Comparison of ENCODE assay signal across 16 mouse cellular contexts in the genomic region with DNA sequence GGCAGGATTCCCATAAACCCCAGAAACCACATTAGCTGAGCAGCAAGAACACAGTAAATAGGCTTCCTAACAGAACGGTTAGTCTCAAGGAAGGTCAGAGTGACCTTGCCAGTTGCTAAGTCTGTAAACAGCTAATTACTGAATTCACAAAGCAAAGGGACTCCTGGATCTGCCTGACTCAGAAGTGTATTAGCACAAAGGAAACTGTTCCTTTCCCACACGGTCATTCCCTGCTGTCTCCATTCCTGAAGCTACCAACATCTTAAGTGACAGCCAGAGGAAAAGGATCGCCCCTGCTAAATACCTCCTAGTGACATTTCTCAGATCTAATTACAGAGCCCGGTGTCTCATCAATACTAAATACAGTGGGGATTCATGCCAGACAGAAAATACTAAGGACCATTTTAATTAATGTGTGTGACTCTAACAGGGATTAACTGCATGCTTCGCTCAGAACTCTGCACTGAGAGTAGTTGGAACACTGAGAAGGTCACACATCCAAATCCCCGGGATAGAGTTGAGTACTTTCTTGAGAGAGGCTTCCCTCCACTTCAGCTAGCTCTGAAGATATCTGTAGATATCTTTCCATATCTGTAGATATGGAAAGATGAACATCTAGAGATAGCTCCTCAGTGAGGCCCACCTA.
DNase-seq lines count a peak whose midpoint lies in the region; ATAC-seq lines count a peak whose summit lies in the region.
"Had no signal": no experiment of that assay in that cellular context is flagged by ENCODE, and none has a peak within 500 bp of the region (broad histone marks: within the 10 kb centered on the region; RNA-seq: fewer than 3 reads in every experiment).

No protein-coding gene starts in this region.

- H3K9ac ChIP-seq in neural tube, embryonic 15.5 days (replicated peaks): no peak overlapping the region
- H3K9ac ChIP-seq in hindbrain, embryonic 14.5 days: no peak overlapping the region
- H3K9ac ChIP-seq: embryonic facial prominence, embryonic 13.5 days; heart, embryonic 13.5 days; limb, embryonic 13.5 days; liver, postnatal 0 days had no signal

- H3K4me3 ChIP-seq in neural tube, embryonic 15.5 days (replicated peaks): no peak overlapping the region
- no peak overlapping the region for H3K4me3 ChIP-seq in hindbrain, embryonic 14.5 days (replicated peaks; ENCODE audit: low read length)
- H3K4me3 ChIP-seq: embryonic facial prominence, embryonic 13.5 days; heart, embryonic 13.5 days; layer of hippocampus, adult 2 months; limb, embryonic 13.5 days had no signal

- no peaks in the 10 kb centered on the region for H3K36me3 ChIP-seq in neural tube, embryonic 15.5 days
- H3K36me3 ChIP-seq in hindbrain, embryonic 14.5 days (replicated peaks; ENCODE audit: control insufficient read depth, insufficient read depth): no peaks in the 10 kb centered on the region
- H3K36me3 ChIP-seq: embryonic facial prominence, embryonic 13.5 days; heart, embryonic 13.5 days; limb, embryonic 13.5 days had no signal

- WGBS in neural tube, embryonic 15.5 days: 57% methylated on average over 6 of the region's 6 CpGs
- WGBS in hindbrain, embryonic 14.5 days: 47% methylated on average over 6 of the region's 6 CpGs

- peak; percentile 65; the same call in 1 of the 2 replicates for ATAC-seq in frontal cortex, adult (ENCODE audit: low TSS enrichment)
- no peak for ATAC-seq in neural tube, embryonic 15.5 days (ENCODE audit: low FRiP score)
- peak; percentile 59 for ATAC-seq in hindbrain, embryonic 14.5 days (ENCODE audit: low FRiP score)
- ATAC-seq in erythroblast, adult 5-6 weeks (replicated peaks; ENCODE audit: low FRiP score, poor library complexity, severe bottlenecking): no peak
- ATAC-seq: liver, postnatal 0 days had no signal

- no peaks in the 10 kb centered on the region for H3K4me1 ChIP-seq in neural tube, embryonic 15.5 days
- no peaks in the 10 kb centered on the region for H3K4me1 ChIP-seq in hindbrain, embryonic 14.5 days (replicated peaks; ENCODE audit: control insufficient read depth, insufficient read depth, low read length)
- H3K4me1 ChIP-seq: embryonic facial prominence, embryonic 13.5 days; heart, embryonic 13.5 days; limb, embryonic 13.5 days had no signal

- DNase-seq in frontal cortex, postnatal 25 days (ENCODE audit: low spot score in 2 of 2): no peak
- no peak for DNase-seq in neural tube, embryonic 10.5 days (ENCODE audit: extremely low spot score, low spot score)
- DNase-seq in hindbrain, embryonic 14.5 days (ENCODE audit: low spot score): no peak
- DNase-seq in gastrocnemius, postnatal 4 days (ENCODE audit: low spot score in 2 of 2): no peak
- DNase-seq in adrenal gland, adult (ENCODE audit: inconsistent age in 2 of 2, low spot score in 1 of 2): no peak
- DNase-seq: adrenal gland, postnatal 25 days; liver, postnatal 0 days; lung, postnatal 4 days; thymus, postnatal 36 days had no signal

- no peaks in the 10 kb centered on the region for H3K9me3 ChIP-seq in neural tube, embryonic 15.5 days (replicated peaks)
- no peaks in the 10 kb centered on the region for H3K9me3 ChIP-seq in hindbrain, embryonic 14.5 days (ENCODE audit: control insufficient read depth, low read length)
- H3K9me3 ChIP-seq: embryonic facial prominence, embryonic 13.5 days; heart, embryonic 13.5 days; limb, embryonic 13.5 days had no signal

- H3K27ac ChIP-seq in neural tube, embryonic 15.5 days (replicated peaks): 0 out of 2 replicates have a peak overlapping the region, but pooled peaks have one; percentile 18
- H3K27ac ChIP-seq in hindbrain, embryonic 14.5 days: no peak overlapping the region
- H3K27ac ChIP-seq: embryonic facial prominence, embryonic 13.5 days; heart, embryonic 13.5 days; layer of hippocampus, adult 2 months; limb, embryonic 13.5 days had no signal

- H3K4me2 ChIP-seq in neural tube, embryonic 15.5 days: no peak overlapping the region
- no peak overlapping the region for H3K4me2 ChIP-seq in hindbrain, embryonic 14.5 days (replicated peaks)
- H3K4me2 ChIP-seq: embryonic facial prominence, embryonic 13.5 days; heart, embryonic 13.5 days; limb, embryonic 13.5 days had no signal

- H3K27me3 ChIP-seq in neural tube, embryonic 15.5 days (replicated peaks): no peaks in the 10 kb centered on the region
- no peaks in the 10 kb centered on the region for H3K27me3 ChIP-seq in hindbrain, embryonic 14.5 days (ENCODE audit: control insufficient read depth, insufficient read depth, low read length)
- H3K27me3 ChIP-seq: embryonic facial prominence, embryonic 13.5 days; heart, embryonic 13.5 days; limb, embryonic 13.5 days had no signal

Comparison
In these comparisons a context has a peak if more than half of its experiments do, and no peak if none do; other contexts are left out.
1. ATAC-seq: peak in frontal cortex, adult (single experiment) and hindbrain, embryonic 14.5 days (single experiment); none in neural tube, embryonic 15.5 days (single experiment) and erythroblast, adult 5-6 weeks (single experiment).